Mouse (Mus musculus) gastrocnemius, adult 8-10 months (tissue): ENCODE measurements around the gene Ear1. TPM values are rescaled to one million over a fixed set of nuclear protein-coding genes. Genes with fewer than 3 reads are reported as not detected.
"Not testable (repeated sequence)": the region's sequence is repeated elsewhere in the genome, so short reads cannot be mapped to it uniquely, and the experiment has no call there.

ENCODE experiments used
- DNase-seq, 2 experiments: peaks; one replicate each; pipeline ENCODE4 v3.0.0; 2022; ENCODE audit warnings: low spot score in 2 of 2
- total RNA-seq, 4 experiments: library from RNA; stranded (reverse); gene quantifications; 2 replicates each; pipeline ENCODE4 v1.2.4; 2022

The Ear1 gene
- total RNA-seq, 4 experiments from 2014 or later, result not detected

DNA sequence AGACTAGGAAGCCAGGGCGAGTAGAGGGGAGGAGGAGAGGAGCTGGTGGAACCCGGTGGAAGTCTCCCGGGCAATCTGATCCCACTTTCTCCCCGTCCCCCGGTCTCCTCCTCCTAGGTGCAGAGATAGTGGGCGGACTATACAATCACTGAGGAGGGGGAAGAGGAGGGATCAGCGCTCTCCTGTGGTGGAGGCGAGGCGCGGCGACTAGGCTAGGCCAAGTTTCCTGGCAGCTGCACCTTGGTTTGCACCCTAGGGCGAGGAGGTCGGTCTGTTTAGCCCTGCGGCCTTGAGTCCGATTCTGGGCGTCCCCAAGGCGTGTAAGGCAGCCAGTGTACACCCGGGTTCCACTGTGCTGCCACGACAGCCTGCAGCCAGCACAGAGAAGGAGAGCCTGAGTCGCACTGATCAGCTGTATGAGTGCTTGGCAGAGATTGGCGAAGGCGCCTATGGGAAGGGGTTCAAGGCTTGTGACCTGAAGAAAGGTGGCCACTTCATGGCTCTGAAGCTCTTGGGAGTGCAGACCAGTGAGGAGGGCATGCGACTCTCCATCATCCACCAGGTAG, 78.3 kb downstream of the Ear1 start:
- not testable (repeated sequence) for DNase-seq

GRCm38 (mm10) chr14:43796069-43796904, 79.0 kb downstream of the Ear1 start:
- DNase-seq, result no peak

GRCm38 (mm10) chr14:43793811-43794210, 81.5 kb downstream of the Ear1 start:
- DNase-seq, result not testable (repeated sequence)

DNA sequence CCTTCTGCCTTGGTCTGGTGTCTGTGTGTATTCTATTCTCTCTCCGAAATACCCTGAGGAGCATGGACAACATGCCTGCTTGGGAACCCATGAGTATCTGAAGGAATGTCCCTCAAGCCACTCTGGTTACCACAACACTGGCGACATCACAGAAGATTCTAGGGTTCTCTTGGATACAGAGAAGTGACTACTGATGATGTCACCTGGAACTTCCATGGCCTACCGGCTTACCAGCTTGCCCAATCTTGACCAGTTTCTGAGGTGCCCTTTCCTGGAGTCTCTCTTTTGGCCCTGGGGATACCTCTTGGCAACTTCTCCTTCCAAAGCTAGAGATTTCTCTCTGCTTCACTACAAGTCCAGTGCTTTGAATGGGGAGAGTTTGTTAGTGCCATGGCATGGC, 90.7 kb downstream of the Ear1 start, which contains the start of gene Gm8180:
Gm8180 (minus strand) TSS at position 101 of the 400 bp plus-strand sequence.
- not testable (repeated sequence) for DNase-seq

Other genes with a start within 250 kb of the Ear1 start
- gene Gm8165, start 198.3 kb downstream of the Ear1 start, total RNA-seq, result not detected
- under 1 TPM in 1 of 4 experiments, not detected in 3; 0.43 TPM for gene Gm7324, start 177.7 kb downstream of the Ear1 start, total RNA-seq
- not detected for gene Gm16506, start 148.0 kb downstream of the Ear1 start, total RNA-seq
- not detected for gene Gm6526, start 127.7 kb downstream of the Ear1 start, total RNA-seq
- gene Gm8180, start 90.8 kb downstream of the Ear1 start, total RNA-seq, result not detected
- gene Ear10, start 48.0 kb upstream of the Ear1 start, total RNA-seq, result not detected
- under 1 TPM in 3 of 4 experiments, not detected in 1; 0.13 to 0.22 (median 0.17) TPM for gene Gm8113, start 49.9 kb upstream of the Ear1 start, total RNA-seq
- not detected for gene Ang5, start 81.6 kb upstream of the Ear1 start, total RNA-seq
- not detected for gene Ang6, start 126.8 kb upstream of the Ear1 start, total RNA-seq
- 1 to 10 TPM in 2 of 4 experiments, not detected in 2; 1.3 to 1.8 TPM for gene Ear2, start 227.1 kb upstream of the Ear1 start, total RNA-seq
- not detected for gene Gm3327, start 248.3 kb upstream of the Ear1 start, total RNA-seq